Mouse (Mus musculus): ENCODE data around the gene Fras1.

The Fras1 gene

GRCm38 (mm10) chr5:96373567-96373985 lies at the start of gene Fras1:
TSS of gene Fras1 (plus strand) at chr5:96373955.
- no peak for DNase-seq (ENCODE audit: low spot score)

GRCm38 (mm10) chr5:96331048-96331737 lies 42.6 kb upstream of the Fras1 start:
- DNase-seq (ENCODE audit: low spot score): no peak

- DNase-seq (ENCODE audit: low spot score): no peak
Observed at GRCm38 (mm10) chr5:96331738-96332070, 42.1 kb upstream of the Fras1 start.

- no peak for DNase-seq (ENCODE audit: low spot score)
Observed at GRCm38 (mm10) chr5:96333963-96334362, 39.8 kb upstream of the Fras1 start.

GRCm38 (mm10) chr5:96340564-96340963 lies 33.2 kb upstream of the Fras1 start:
- no peak for DNase-seq (ENCODE audit: low spot score)

- no peak for DNase-seq (ENCODE audit: low spot score)
Observed at GRCm38 (mm10) chr5:96344983-96345382, 28.8 kb upstream of the Fras1 start.

GRCm38 (mm10) chr5:96351963-96352362 lies 21.8 kb upstream of the Fras1 start:
- DNase-seq (ENCODE audit: low spot score): no peak

- DNase-seq (ENCODE audit: low spot score): no peak
Observed at GRCm38 (mm10) chr5:96363950-96364349, 9.8 kb upstream of the Fras1 start.

- DNase-seq (ENCODE audit: low spot score): no peak
Observed at GRCm38 (mm10) chr5:96365590-96365989, 8.2 kb upstream of the Fras1 start.

- no peak for DNase-seq (ENCODE audit: low spot score)
Observed at GRCm38 (mm10) chr5:96367260-96367659, 6.5 kb upstream of the Fras1 start.

GRCm38 (mm10) chr5:96373106-96373505 lies 649 bp upstream of the Fras1 start:
- no peak for DNase-seq (ENCODE audit: low spot score)

GRCm38 (mm10) chr5:96373986-96374901 lies 489 bp downstream of the Fras1 start:
- no peak for DNase-seq (ENCODE audit: low spot score)

- no peak for DNase-seq (ENCODE audit: low spot score)
Observed at GRCm38 (mm10) chr5:96375391-96375831, 1.7 kb downstream of the Fras1 start.

- DNase-seq (ENCODE audit: low spot score): no peak
Observed at GRCm38 (mm10) chr5:96376216-96376615, 2.5 kb downstream of the Fras1 start.

- no peak for DNase-seq (ENCODE audit: low spot score)
Observed at GRCm38 (mm10) chr5:96386138-96386933, 12.6 kb downstream of the Fras1 start.

GRCm38 (mm10) chr5:96388306-96388705 lies 14.6 kb downstream of the Fras1 start:
- DNase-seq (ENCODE audit: low spot score): no peak

- DNase-seq (ENCODE audit: low spot score): no peak
Observed at GRCm38 (mm10) chr5:96389963-96390623, 16.3 kb downstream of the Fras1 start.

- no peak for DNase-seq (ENCODE audit: low spot score)
Observed at GRCm38 (mm10) chr5:96391086-96391485, 17.3 kb downstream of the Fras1 start.

- DNase-seq (ENCODE audit: low spot score): no peak
Observed at GRCm38 (mm10) chr5:96394947-96395346, 21.2 kb downstream of the Fras1 start.

- DNase-seq (ENCODE audit: low spot score): no peak
Observed at GRCm38 (mm10) chr5:96395786-96396650, 22.3 kb downstream of the Fras1 start.

- no peak for DNase-seq (ENCODE audit: low spot score)
Observed at GRCm38 (mm10) chr5:96402555-96402954, 28.8 kb downstream of the Fras1 start.

Measured in T-cell, adult 2 months (primary cell).